Mouse (Mus musculus) left cerebral cortex, adult 18-20 months (tissue): Measurements from ENCODE around the gene Epb41l2. TPM values are rescaled to one million over a fixed set of nuclear protein-coding genes. Genes with fewer than 3 reads are reported as not detected.

Source experiments
- DNase-seq, 2 experiments: peaks; one replicate each; pipeline ENCODE4 v3.0.0; 2021 to 2022; ENCODE audit warnings: low spot score in 2 of 2, mixed read lengths in 1 of 2
- total RNA-seq, 2 experiments: library from RNA; stranded (reverse); gene quantifications; 2 replicates each; pipeline ENCODE4 v1.2.3; 2021

The Epb41l2 gene
- total RNA-seq, 2 experiments from 2014 or later: 108 to 113 TPM

DNA sequence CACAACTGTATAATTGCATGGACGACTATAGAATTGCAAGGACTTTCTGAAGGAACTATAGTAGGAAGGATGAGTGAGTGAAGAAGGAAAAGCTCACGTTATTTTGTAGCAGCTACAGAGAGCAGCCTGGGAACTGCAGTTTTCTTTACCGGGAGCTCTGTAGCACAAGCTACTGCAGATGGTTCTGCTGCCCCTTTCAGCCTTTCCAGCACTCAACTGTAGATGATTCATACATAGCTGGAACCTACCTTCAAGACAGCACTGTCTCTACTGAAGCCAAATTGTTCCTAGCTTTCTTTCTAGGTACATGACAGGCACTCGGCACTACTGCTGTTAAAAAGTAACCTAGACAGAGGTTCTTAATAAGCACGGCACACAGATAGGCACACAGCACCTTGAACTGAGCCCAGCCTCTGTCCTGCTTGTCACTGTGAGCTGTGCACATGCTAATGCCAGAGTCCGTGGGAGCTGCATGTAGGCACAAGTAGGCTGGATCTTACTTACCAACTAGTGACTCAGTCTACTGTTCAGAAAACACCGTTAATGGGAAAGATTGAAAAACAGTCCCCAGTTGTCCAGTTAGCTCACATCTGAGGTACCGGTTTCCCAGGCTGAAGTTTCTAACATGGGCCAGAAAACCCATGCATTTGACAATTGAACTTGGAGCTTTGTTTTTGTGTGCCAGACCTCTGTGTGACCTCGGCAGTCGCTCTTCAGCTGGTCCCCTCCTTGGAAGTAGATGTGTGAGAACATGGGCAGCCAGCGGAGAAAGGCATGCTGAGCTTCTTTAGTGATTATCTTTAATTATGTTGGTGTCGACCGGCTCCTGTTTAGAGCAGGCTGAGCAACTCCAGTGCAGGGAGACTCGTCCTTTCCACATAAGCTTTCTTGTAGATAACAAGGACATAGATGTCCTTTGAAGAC lies 38.4 kb downstream of the Epb41l2 start:
- DNase-seq: peak in 1 of 2 experiments; percentile 19

DNA sequence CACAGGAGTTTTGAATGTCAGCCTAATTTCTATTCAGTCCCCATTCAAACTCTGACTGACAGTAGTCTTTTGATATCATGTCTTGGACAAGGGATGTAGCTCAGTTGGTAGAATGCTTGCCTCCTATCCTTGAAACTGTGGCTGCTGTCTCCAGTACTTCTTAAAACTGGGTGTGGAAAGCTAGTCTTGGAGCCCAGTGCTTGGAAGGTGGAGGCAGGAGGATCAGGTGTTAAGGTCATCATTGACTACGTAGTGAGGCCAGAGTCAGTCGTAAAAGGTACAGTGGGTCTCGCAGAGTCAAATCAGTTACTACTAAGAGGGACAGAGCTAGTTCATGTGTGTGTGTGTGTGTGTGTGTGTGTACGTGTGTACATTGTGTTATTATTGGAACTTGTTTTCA lies 39.4 kb downstream of the Epb41l2 start:
- no peak for DNase-seq

DNA sequence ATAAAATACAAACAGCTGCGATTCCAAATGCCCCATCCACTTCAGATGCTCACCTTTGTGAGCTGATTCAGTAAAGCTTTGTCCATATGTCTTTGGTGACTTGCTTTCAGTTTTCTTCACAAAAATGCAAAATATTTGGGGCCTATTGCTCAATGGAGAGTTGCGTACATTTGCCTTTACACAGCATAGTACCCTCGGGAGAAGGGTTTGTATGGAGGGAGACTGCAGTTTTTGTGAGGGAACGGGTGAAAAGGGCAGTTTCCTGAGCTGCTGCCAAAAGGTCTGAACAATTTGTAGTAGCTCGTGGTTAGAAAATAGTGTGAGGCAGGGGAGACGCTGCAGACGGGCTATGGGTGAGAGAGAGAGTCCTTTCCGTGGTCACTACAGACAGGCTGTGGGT lies 40.5 kb downstream of the Epb41l2 start:
- DNase-seq: no peak

DNA sequence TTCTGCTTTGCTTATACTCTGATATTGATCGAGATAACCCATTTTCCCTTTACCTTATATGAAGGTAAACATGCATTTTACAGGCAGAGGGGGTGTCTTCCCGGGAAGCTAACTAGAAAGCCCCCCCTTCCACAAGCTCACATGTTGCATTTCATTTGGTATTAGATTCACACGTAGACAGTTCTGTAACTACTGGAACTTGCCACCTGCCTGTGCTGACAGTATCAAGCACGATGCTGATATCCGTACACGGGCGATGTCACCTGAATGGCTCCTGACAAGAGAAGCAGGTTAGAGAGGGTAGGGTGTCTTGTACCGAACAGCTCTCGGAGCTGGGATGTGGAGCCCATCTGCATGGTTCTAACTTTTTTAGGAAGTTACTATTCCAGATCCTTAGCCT lies 41.0 kb downstream of the Epb41l2 start:
- DNase-seq: no peak

DNA sequence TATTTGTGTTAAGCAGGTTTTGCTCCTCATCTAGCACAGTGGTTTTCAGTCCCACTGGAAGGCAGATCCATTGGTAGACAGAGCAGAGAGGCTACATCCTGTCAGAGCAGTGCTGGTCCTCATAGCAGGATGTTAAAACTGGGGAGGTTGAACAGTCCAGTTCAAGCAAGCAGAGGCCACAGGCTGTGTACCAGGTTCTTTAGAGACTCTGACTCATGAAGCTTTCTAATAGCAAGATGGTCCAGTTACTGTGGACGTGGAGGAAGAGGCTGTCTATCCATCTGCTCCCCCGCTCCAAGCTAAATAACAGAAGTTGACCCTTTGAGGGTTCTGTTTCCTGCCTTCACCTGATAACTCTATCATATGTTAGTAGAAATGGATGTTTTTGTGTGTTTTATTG lies 41.8 kb downstream of the Epb41l2 start:
- DNase-seq: no peak

DNA sequence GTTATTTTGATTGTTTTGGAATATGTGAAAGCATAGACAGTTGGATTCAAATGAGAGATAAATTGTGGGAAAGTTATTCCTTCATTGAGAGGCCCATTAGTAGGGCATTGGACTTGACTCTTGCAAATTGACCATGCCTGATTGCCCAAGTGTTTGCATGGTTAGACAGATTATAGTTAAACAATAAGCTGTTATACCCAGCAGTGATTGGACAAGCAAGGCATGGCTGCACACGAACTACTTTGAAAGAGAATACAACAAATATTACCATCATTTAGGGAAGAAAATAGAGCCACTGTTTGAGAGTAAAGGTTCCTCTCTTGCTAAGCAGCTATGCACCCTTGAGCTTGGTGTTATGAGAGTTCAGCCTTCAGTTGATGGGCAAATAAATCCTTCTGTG lies 43.3 kb downstream of the Epb41l2 start:
- no peak for DNase-seq

DNA sequence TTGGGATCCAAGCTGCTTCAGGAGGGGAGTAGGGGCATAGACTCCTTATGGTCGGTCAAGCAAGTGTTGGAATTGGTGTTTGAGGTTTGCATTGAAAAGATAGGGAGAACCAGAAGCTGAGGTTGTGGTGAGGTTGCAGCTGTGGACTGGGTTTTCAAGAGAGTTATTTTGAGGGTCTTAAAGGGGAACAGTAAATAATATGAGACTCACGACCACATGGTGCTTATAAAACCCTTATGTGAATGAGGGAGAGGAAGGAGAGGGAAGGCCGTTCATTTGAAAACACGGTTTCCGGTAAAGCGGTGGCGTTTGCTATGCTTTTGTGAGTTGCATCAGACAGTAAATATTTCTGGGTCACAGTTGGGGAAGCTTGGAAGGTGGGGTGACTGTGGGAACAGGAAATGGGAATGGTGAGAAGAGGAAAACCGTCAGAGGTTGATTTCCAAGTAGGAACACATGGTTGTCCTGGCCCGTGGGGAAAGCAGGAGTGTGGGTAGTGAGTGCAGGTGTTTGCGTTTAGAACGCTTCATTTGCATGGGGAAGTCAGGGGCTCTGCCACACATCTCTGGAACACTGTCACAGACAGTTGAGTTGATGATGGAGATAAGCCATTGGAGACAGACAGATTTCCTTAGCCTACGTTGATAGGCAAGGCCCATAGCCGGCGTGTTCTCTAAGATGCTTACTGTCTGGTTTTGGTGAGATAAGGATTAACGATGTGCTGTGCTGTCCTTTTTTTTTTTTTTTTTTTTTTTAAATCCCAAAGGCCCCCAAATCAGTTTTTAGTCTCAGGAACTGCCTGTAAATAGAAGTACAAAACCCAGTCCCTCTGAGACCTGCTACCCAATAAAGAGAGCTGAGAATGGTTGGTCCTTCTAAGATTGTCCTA lies 44.5 kb downstream of the Epb41l2 start:
- no peak for DNase-seq

DNA sequence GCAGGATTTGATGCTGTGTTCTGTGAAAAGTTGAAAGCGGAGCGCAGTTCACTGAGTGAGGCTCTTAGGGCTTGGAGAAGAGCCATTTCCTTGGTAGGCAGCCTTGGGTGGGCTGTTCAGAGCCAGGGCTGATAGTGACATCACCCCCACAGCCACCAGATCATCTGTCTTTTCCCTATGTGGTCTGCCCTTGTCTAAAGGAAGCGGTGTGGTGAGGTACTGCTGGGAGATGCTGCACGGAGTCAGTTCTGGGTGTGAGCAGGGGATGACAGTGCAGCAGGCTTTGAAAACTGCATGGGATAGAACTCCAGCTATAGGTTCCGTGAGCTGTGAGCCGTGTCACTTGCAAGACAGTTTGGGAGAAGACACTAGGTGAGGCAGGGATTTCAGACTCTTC lies 45.1 kb downstream of the Epb41l2 start:
- no peak for DNase-seq

DNA sequence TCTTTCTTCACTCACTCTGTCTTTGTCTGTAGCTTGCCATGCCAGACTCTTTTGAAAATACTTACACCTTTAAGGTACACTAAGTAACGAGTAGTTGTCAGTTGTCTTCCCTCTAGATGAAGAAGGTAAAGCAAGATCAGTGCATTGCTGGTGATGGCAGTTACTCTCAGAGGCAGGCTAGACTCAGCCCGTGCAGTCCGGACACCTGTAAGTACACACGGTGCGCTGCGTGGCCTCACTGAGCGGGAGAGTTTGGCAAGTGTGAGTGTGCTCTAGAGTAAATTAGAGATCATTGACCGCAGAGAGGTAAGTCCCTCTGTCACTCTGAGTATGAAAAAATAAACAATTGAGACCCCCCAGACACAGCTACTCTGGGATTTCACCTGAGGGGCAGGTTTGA lies 46.0 kb downstream of the Epb41l2 start:
- DNase-seq: no peak

DNA sequence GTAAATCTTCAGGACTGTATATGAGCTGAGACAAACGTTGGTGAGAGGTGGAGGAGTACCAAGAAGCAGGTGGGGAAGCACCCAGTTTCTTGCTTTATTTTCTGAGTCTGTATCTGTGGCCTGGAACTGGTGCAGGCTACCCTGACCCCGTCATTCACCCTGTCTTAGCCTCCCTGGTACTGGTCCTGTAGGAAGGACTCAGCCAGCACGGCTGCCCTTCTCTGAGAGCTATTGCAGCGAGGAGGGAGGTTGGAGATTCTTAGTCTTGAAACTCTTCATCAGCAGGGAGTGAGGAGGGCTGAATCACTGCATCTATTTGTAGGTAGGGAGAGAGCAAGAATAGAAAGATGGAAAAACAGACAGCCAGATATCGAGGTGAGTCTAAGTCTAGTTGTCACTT lies 47.1 kb downstream of the Epb41l2 start:
- no peak for DNase-seq

DNA sequence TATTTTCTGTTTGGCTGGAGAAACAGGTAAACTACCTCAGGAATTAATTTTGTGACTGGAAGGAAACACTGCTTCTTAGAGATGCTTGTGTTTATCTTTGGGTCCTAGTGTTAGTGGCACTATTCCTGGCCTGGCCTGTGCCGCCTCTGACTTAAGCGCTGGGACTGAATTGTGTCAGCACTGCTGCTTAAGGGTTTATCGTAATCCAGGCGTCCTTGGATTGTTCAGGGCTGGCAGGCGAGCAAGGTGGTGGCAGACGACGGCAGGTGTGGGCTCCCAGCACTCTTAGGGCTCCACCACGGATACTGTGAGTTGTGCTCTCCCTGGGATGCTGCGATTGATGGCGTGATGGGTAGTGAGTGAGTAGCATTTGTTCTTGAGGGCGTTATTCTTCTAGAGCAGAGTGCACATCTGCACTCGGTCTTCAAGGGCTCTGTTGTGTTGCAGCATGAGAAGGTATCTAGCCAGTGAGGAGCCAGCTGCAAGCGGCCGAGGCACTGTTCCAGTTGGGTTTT lies 48.6 kb downstream of the Epb41l2 start:
- DNase-seq: no peak

DNA sequence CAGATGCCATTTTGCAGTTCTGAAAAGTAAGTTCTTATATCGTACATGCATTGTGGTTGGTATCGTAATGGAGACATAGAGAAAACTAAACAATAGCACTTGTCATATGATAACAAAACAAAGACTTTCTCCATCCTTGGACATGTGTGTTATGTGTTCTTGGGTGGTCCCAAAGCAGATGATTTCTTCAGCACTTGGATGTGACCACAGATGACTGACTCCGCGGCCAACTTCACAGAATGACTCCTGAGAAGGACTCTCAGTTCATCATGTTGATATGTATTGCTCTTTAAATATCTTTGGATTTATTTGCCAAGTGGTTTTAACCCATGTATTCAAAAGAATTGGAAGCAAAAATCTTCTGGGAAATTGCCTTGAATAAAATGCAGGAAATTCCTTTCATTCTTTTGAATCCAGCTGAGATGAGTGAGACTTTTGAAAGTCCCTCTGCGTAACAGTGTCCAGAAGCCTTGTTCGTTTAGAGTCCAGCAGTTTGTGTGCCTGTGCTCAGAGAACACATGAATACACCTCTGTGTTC lies 52.3 kb downstream of the Epb41l2 start:
- DNase-seq: no peak

DNA sequence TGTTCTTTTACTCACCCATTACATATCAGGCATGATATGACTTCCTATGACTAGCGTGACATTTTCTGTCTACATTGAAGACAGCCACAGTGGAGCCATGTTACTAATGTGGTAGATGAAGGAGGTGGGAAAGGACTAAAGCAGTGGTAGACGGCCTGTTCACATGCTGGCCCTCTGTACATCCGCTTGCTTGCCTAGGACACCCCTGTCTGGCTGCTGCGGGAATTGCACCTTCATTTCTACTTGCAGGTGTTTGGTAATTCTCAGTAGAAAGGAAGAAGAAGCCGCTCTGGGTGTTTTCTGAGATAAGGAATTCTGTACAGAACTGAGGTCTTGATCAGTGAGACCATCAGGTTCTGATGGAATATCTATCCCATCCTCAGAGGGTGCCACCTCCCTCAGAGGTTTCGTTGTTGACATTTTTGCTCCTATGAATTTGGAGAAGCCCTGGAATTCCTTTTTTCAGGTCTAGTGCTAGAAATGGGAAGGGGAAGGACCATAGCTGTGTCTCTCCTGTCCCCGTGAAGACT lies 55.7 kb downstream of the Epb41l2 start:
- DNase-seq: no peak

DNA sequence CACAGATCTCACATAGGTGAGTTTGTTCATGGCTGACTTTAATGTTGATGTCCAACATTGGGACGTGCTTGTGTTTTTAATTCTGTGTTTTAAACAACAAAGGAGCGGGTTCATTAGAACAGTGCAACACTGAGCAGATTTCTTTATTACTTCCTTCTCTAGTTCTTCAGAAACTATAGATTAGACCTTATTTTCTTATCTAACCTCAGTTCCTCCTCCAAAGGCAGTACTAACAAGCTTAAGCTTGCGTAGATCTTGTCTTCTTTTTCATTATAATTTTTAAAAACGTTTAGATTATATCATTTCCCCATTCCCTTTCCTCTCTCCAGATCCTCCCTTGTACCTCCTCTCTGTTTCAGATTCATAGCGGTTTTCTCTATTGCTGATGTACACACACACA lies 57.1 kb downstream of the Epb41l2 start:
- no peak for DNase-seq

DNA sequence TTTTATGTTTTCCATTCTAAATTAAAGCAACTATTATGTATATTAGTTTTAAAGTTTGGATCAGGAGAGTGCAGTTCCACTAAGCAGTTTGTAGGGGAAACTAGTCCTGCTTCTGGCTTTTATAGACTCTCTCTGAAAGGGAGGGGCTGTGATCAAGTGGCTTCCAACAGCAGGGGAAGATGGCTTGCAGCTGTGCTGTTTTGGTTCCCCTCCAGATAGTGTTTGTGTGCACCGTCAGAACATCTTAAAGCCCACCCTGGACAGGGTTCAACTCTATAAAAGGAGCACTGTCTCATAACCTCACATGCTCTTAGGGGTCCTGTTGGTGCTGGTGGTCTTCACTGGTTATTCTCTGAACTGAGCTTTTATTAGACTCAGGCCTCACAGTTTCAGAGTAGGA lies 66.5 kb downstream of the Epb41l2 start:
- no peak for DNase-seq

DNA sequence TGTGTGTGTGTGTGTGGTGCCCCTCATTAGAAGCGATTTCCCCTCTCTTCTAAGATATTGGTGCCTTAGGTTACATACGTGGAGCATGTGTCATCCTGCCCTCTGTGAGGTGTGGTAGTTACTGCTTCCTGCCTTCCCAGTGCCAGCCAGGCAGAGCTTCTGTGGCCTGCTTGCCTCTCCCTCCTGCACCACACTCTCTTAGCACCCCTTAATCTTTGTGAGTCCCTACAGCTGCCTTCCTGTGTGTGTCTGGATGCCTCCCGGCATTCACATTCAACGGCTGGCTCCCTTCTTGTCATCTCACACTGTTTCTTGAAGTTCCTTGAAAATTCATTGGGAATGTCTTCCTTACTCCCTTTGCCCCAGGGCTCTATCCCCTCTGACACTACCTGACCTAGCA lies 67.2 kb downstream of the Epb41l2 start:
- DNase-seq: no peak

DNA sequence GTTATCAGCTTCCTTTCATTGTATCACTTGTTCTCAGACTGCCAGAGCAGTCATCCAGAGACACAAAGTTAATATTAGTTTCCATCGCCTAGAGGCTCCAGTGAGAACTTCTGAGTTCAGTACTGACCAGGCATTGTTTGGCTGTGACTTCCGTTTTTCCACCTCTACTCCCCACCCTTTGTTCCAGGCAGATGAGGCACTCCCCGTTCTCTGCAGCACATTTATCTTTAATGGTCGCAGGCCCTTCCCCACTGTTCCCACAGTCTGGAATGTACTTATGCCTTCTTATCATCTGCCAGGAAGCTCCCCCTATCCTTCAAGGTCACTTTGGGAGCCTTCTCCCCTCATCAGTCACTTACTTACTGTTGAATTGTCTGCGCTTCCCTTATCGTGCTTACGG lies 67.9 kb downstream of the Epb41l2 start:
- DNase-seq: no peak

DNA sequence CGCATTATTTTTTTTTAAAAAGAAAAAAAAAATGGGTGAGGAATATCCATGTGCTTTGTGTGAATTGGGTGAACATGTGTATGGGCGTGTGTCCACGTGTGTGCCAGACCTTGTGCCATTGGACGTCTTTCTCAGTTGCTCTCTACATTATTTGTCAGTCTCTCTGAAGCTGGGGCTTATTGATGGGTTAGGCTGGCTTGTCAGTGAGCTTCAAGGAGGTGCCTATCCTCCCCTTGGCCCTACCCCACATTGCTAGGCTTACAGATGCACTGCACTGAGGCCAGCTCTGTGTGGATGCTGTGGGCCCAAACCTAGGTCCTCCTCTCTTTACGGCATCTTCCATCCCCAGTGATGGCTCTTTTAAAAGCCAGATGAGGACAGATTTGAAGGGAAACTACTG lies 69.1 kb downstream of the Epb41l2 start:
- DNase-seq: no peak

DNA sequence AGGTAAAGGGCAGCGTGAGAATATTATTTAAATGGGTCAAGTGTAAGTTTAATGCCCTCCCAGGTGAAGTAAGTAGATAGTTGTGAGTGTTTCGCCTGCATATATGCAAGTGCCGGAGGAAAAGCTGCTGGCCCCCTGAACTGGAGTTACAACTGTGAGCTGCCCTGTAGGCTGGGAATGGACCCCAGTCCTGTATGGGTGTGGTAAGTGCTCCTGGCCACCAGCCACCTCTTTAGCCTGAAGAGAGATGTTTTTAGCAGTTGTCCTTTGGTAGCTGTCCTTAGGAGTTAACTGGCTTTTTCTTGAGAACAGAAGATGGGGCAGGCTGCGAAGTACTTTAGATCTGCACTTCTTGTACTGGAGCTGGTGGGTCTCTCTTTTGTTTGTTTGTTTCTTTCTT lies 69.7 kb downstream of the Epb41l2 start:
- no peak for DNase-seq

DNA sequence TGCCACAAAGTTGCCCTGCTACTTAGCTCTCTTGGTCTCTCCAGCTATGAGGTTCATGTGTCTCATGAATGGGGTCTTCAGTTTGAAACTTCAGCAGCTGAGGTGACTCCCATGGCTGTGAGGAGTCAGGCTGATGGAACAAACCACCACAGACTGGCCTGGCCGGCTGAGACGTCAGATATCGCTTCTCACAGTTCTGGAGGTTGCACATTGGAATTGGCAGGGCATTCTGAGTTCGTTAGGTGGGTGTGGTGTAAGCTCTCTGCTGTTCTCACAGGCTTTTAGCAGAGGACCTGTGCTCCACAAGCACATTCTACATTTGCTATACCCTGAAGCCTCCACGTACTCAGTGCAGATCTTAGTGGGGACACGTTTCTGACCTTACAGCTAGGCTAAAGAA lies 71.3 kb downstream of the Epb41l2 start:
- no peak for DNase-seq

DNA sequence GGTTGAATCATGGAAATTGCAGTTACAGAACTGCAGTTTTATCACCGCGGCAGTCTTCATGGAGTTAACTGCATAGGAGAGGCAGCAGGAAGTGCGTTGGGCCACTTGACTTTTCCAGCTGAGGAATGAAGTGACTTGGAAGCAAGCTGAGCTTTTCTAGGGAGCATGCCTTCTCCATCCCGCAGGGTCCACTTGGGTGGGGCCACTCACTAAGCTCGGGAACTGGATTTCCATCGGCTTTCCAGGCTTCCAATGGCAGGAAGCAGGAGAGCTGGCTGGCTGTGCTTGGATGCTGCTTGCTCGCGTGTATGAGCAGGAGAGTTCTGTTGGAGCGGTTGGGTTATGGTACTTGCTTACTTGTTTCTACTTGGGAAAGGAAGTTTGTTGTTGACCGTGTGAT lies 72.8 kb downstream of the Epb41l2 start:
- DNase-seq: no peak
